Mouse (Mus musculus): Measurements from ENCODE around the gene Tnip1.

- TF ChIP-seq TAL1 (IDR thresholded peaks at IDR 0.05; ENCODE audit: low read length) (no peak), GATA1 (IDR thresholded peaks at IDR 0.05; ENCODE audit: low read length) (no peak)
Observed at GRCm38 (mm10) chr11:55005684-55006083, 43.0 kb upstream of the Tnip1 start.
